Comparison of ENCODE assay signal across 8 mouse cellular contexts in genomic region chr1:52727056-52727900, GRCm38 (mm10). TPM values are rescaled to one million over a fixed set of nuclear protein-coding genes. Genes with fewer than 3 reads are reported as not detected.
A peak's percentile ranks its signal among the peaks of the same experiment; 100 is the strongest.
DNase-seq lines count a peak whose midpoint lies in the region; ATAC-seq lines count a peak whose summit lies in the region.

Gene Mfsd6, minus strand, starts transcription at chr1:52727462.

- H3K36me3 ChIP-seq in hindbrain, embryonic 12.5 days = no peaks in the 10 kb centered on the region

- peaks cover 9% of the 10 kb centered on the region; the same call in 1 of the 2 replicates for H3K4me1 ChIP-seq in hindbrain, embryonic 12.5 days

- peak within 1 kb of the TSS; percentile 93 for H3K4me3 ChIP-seq in hindbrain, embryonic 12.5 days

- under 1% methylated on average over 62 of the region's 63 CpGs for whole genome bisulfite sequencing in hindbrain, embryonic 12.5 days

- ATAC-seq in hindbrain, embryonic 12.5 days (ENCODE audit: low FRiP score) = peak; percentile 73

- no peaks in the 10 kb centered on the region for H3K9me3 ChIP-seq in hindbrain, embryonic 12.5 days (replicated peaks)

- no peaks in the 10 kb centered on the region; the same call in 1 of the 2 replicates for H3K27me3 ChIP-seq in hindbrain, embryonic 12.5 days

- peak; percentile 28 for DNase-seq in MEL-GATA-1-ER (ENCODE audit: extremely low read depth, low read depth)
- peak; percentile 79 for DNase-seq in cerebellum, adult 9-10 months
- peak; percentile 27 to 31 for DNase-seq in frontal cortex, postnatal 25 days (ENCODE audit: low spot score in 2 of 2)
- peak; percentile 58 to 61 for DNase-seq in layer of hippocampus, postnatal 36 days
- peak; percentile 62 for DNase-seq in lung, postnatal 14 days
- peak; percentile 24 for DNase-seq in ovary, postnatal 14 days (ENCODE audit: low spot score)
- DNase-seq in thymus, postnatal 14 days = peak; percentile 79

- peak within 1 kb of the TSS; percentile 86 for H3K4me2 ChIP-seq in hindbrain, embryonic 12.5 days (replicated peaks)

- peak within 1 kb of the TSS; percentile 96 for H3K27ac ChIP-seq in hindbrain, embryonic 12.5 days

- H3K9ac ChIP-seq in hindbrain, embryonic 12.5 days = peak within 1 kb of the TSS; percentile 94

RNA-seq across cellular contexts. Expression of gene Mfsd6, which starts in this region (rescaled TPM):
- 6.8 and 7.8 TPM in 2 replicates for polyA plus RNA-seq in hindbrain, embryonic 12.5 days (2016; fragmentation: Nextera tagmentation; extraction: Ambion mirVana)
- total RNA-seq in layer of hippocampus, postnatal 36 days (2021) = 10 to 100 TPM; 74.5 to 81.1 TPM

Comparison
In these comparisons a context has a peak if more than half of its experiments do, and no peak if none do; other contexts are left out.
1. Peak in every context shown above with its lines: DNase-seq, ATAC-seq, H3K4me3 ChIP-seq and H3K27ac ChIP-seq.
2. DNase-seq: peak in every context shown above with its lines; median percentile 79 in cerebellum, adult 9-10 months; 79 in thymus, postnatal 14 days; 62 in lung, postnatal 14 days; 60 in layer of hippocampus, postnatal 36 days; 29 in frontal cortex, postnatal 25 days; 28 in MEL-GATA-1-ER; 24 in ovary, postnatal 14 days.